Mouse (Mus musculus) heart, adult 2 months (tissue): ENCODE measurements around the gene Gm45837.

Source experiments
- CTCF ChIP-seq: fragments of 200-600 bp; IDR thresholded peaks from 2 replicates; pipeline ENCODE4 v1.8.1; 2022; ENCODE audit warnings: antibody characterized with exemption, mild to moderate bottlenecking, moderate library complexity
- EP300 ChIP-seq: fragments of 200-500 bp; IDR thresholded peaks from 2 replicates; pipeline ENCODE4 v1.6.1; 2011; ENCODE audit warnings: low read depth, low read length, control low read depth; ENCODE audit not compliant: insufficient read depth
- POLR2A ChIP-seq: fragments of 200-500 bp; IDR thresholded peaks from 2 replicates; pipeline ENCODE4 v1.6.1; 2011; ENCODE audit warnings: mild to moderate bottlenecking, low read depth, low read length, control low read depth; ENCODE audit not compliant: insufficient read depth

GRCm38 (mm10) chr7:101378285-101378684 lies 32.4 kb upstream of the Gm45837 start:
- TF ChIP-seq POLR2A (no peak), CTCF (no peak), EP300 (no peak)
